Mouse (Mus musculus) gonadal fat pad, adult 2 months (tissue): ENCODE results near the gene Cd248. TPM values are rescaled to one million over a fixed set of nuclear protein-coding genes. Genes with fewer than 3 reads are reported as not detected.
A peak's percentile ranks its signal among the peaks of the same experiment; 100 is the strongest.
"Not testable (repeated sequence)": the region's sequence is repeated elsewhere in the genome, so short reads cannot be mapped to it uniquely, and the experiment has no call there.

Source experiments
- DNase-seq: peaks from one replicate; pipeline ENCODE4 v3.0.0-alpha.2; 2012; ENCODE audit warnings: low read depth
- polyA plus RNA-seq: library from polyadenylated mRNA; depleted of rRNA; stranded (reverse); fragments of >200 nt; gene quantifications from 2 replicates; pipeline ENCODE4 v1.2.3, GENCODE M21; 2012

The Cd248 gene
- polyA plus RNA-seq, 1 experiment: 27.7 TPM

- DNase-seq: no peak
Measured at GRCm38 (mm10) chr19:5073518-5073917, 5.6 kb downstream of the Cd248 start.

- no peak for DNase-seq
Measured at GRCm38 (mm10) chr19:5079279-5079678, 11.4 kb downstream of the Cd248 start.

- DNase-seq: no peak
Measured at GRCm38 (mm10) chr19:5082005-5082404, 14.1 kb downstream of the Cd248 start.

DNA sequence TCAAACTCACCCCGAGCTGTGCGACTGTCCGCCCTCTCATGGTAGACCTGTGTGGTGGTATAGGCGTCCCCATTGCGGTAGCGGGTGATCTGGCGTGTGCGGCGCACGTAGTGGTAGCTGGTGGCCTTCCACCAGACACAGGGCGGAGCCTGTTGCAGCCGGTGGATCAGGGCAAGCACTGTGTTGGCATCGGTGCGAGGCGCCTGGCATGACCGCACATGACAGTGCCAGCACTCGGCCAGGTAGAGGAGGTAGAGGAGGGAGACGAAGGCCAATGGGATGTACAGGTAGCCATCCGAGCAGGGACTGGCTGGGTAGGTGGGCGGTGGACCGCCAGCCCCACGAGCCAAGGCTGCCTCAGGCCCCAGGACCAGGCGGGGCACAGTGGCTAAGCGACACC is 14.7 kb downstream of the Cd248 start:
- no peak for DNase-seq

DNA sequence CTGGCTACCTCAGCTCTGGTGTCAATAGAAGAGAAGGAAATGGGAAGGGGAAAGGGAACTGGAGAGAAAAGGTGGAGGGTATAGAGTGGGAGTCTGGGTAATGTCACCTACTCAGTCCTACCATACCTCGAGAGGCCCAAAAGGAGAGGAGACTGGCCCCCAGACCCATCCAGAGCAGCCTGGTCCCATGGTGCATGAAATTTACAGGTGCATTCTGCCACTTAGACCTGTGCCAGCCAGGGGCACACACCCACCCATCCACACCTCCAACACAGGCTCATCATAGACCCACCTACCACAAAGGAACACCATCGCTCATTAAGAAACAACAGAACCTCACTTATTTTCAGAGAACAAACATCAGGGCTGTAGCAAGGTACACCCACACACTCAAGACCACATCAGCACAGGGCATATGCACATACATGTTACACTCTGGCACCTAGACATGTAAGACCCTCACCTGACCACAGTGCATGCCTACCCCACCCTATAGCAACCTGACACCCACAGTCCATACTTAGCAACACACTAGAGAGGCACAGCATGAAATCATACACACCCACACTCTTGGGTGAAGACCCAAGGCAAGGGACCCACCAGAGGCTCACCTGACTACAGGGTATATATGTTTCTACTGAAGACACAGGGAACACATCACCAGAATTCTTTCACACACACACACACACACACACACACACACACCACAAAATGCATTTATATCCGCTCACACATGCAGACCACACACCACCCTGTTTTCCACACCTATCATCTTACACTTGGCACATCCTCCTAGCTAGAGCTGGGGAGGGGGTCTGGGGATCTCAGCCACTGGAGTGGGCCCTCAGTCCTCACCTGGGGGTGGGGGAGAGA is 16.3 kb downstream of the Cd248 start:
- no peak for DNase-seq

DNA sequence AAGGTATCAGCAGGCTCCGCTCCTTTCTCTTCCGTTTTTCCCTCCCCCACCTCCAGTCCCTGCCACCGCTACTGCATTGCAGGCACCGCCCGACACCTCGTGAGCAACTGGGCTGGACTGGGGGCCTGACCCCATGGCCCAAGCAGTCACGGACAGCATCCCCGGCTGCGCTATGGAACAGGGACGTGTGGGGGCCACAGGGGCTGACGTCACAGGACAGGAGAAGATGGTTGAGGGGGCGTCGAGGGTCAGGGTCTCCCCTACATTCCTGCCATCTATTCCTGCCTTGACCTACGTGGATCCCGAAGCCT is 16.9 kb downstream of the Cd248 start:
- no peak for DNase-seq

DNA sequence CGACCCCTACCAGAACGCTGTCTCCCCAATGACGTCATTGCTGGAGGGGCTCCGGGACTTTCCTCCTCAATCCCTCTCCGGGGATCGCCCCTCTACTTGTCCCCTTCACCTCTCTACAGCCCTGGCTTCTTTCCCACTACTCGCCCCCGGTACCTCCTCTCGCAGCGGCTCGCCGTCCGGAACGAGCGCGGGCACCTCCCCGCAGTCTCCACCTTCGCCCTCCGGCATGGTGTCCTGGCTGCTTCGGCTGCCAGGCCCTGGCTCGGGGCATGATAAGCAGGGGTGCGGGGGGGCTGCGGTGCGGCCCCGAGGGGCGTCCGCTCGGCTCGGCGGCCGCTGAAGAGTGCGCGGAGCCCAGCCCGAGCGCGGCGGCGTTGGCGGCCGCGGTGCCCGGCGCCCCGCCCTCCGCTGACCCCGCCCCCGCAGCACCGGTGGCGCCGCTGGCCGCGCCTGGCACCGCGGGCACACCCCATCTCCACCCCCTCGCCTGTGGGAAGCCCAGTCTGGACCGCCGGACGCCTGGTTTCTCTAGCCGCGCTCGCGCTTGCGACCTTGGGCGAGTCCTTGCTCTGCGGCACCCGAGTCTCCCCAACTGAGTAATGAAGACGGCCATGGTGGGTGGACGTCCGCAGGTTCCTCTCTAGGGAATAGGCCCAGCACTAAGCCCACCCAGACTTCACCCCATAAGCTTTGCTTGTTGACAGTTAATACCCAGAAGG is 17.4 kb downstream of the Cd248 start, which contains the start of gene Tmem151a:
Tmem151a (minus strand) TSS at position 387 of the 719 bp plus-strand sequence.
- DNase-seq: no peak

DNA sequence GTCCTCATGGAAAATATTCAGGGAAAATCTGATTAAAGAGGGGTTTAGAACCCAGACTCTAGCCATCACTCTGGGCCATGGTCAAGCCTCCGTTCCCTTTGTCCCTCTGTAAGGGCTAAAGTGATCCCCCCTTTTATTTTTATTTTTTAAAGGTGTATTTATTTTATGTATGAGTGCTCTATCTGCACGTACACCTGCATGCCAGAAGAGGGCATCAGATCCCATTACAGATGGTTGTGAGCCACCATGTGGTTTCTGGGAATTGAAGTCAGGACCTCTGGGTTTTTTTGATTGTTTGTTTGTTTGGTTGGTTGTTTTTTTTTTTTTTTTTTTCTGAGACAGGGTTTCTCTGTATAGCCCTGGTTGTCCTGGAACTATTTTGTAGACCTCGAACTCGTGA is 18.7 kb downstream of the Cd248 start:
- not testable (repeated sequence) for DNase-seq

GRCm38 (mm10) chr19:5087884-5088728 is 20.2 kb downstream of the Cd248 start, which contains the start of gene Yif1a:
TSS of gene Yif1a (plus strand) at chr19:5088538.
- DNase-seq: peak; percentile 96

DNA sequence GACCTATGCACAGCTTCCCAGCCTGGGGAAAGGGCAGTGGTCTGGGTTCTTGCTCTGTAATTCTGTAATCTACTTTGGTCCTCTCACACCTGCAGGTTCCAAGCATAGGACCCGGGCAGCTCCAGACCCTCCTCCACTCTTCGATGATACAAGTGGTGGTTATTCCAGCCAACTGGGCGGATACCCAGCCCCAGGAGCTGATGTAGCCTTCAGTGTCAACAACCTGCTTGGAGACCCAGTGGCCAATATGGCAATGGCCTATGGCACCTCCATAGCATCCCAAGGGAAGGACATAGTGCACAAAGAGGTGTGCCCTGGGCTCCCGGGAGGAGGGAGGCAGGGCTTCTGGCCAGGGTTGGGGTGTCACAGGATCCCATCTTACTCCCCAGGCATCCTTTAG is 21.4 kb downstream of the Cd248 start:
- no peak for DNase-seq

DNA sequence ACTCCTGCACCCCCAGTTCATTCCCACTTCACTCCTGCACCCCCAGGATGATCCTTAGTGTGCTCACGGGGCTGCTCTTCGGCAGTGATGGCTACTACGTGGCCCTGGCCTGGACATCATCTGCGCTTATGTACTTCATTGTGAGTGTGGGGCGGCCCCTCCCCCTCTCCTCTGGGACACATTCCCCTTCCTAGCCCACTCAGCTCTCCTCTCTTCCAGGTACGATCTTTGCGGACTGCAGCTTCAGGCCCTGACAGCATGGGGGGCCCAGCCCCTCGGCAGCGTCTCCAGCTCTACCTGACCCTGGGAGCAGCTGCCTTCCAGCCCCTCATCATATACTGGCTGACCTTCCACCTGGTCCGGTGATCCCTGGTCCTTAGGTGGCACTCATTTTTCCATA is 24.2 kb downstream of the Cd248 start:
- no peak for DNase-seq

DNA sequence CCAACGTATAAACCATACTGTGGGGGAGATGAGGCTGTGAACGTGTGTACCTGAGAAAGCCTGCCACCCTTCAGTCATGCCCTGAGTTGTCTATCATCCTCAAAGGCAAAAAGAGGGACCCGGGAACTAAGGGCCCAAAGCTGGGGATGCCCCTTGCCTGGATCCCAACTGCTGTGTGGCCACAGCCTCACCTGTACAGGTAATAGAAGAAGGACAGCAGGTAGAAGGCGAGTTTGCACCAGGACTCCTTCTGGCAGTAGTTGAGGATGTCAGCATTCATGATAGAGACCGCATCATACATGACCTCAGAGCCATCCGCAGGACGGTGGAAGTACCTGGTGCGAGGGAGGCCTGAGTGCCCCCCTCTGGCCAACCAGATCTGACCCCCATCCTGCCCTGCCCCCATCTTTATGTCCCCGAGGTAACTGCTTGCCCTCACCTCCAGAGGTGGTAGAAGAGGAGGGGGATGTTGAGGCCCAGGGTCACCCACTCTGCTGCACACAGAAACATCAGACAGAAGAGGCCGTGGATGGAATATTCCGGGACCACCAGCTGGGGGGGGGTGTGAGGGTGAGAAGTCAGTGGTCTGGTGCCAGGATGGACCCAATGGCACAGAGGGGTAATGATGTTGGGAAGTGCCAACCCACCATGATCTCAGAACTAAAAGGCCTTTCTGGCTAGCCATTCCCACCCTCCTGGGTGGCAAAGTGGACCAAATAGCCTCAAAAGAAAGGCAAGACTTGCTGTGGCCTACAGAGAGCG is 25.8 kb downstream of the Cd248 start:
- DNase-seq: no peak

- DNase-seq: no peak
Measured at GRCm38 (mm10) chr19:5094243-5094632, 26.4 kb downstream of the Cd248 start.

- no peak for DNase-seq
Measured at GRCm38 (mm10) chr19:5094746-5095417, 27.0 kb downstream of the Cd248 start.

DNA sequence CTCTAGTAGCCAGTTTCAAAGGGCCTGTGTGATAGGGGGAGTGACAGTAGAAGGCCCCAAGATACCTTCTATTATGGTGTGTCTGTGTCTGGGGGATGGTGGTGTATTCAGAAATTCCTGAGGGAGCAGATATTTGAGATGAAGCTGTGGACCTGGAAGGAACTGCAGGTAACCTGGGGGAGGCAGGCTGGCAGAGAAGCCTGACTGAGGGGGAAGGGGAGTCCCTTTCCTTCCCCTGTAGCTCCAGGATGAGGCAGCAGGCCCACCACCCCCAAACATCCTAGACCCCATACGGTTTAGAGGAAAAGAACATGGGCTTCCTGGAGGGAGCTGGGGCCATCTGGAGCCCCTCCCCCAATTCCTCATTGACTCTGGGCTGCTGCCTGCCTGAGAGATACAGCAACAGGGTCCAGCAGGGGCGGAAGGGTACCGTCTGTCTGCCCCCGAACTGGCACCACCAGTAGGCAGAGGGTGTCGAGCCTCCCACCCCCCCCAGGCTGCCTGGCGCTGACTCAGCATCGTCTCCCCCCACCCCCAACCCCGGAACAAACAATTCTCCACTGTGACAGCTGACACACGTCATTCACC is 28.1 kb downstream of the Cd248 start:
- DNase-seq: no peak

DNA sequence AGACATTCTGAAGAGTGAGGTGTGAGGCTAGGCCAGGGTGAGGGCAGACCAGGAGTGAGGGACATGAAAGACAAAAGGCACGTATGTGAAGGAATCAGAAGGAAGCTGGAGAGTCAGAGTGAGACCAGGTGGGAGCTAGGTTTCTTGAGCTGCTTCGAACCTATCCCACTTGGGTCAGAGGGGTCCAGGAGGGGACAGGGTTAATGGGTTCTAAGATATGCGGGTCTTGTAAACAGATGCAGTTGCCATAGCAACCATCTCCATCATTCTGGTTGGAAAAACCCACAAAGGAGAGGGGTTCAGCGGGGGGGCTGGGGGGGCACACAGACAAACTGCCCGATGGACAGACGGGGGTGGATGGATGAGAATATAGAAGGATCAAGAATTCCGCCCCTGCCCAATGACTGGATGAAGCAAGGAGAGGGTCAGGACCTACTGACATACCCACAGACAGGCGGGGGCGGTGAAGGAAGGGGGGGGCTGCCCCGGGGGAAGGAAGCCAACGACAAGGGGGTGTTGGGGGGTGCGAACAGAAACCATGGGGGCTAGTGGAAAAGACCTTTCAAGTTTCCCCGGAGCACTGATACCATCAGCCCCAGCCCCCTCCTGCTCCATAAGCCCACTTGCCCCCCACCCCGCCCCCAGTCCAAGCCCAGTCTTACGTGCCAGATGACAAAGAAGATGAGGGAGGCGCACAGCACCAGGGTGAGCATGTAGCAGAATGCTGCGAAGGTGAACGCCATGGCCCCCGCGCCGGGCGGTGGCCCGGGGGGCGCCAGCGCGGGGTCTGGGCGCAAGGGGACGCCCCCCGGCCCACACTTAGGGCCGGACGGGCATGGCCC is 29.9 kb downstream of the Cd248 start:
- no peak for DNase-seq

DNA sequence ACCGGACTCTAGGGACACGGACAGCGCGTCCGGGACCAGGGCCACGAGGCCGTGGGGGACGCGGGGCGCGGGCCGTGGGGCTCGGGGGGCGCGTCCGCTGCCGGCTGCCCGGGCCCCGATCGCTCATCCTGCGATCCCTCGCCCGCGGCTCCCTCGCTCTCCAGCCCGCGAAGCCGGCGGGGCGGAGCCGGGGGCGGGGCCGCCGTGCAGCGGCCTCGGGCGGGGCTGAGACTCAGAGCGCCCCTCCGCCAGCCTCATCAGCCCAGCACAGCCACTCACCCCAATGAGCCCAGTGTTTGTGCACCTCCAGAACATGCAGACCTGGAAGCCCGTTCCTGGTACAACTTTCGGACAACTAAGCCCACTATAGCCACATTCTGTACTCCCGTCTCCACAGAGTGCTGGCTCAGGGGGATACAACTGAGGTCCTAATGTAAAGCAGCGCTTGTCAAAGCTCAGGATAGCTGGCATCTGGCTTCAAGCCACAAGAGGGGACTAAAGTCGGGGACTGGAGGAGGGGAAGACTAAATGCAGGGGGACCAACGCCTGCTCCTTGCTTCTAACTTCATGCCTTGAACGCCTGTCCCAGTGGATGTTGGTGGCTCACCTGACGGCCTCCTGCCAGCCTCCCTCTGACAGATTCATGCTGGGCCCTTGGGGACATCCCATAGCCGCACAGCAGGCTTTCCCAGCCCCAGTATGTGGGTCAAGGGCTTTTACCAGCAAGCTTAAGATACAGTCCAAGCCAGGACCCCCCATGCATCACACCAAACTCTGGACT is 30.7 kb downstream of the Cd248 start, which contains the start of gene Cnih2:
Cnih2 (minus strand) TSS at position 159 of the 781 bp plus-strand sequence.
- no peak for DNase-seq

DNA sequence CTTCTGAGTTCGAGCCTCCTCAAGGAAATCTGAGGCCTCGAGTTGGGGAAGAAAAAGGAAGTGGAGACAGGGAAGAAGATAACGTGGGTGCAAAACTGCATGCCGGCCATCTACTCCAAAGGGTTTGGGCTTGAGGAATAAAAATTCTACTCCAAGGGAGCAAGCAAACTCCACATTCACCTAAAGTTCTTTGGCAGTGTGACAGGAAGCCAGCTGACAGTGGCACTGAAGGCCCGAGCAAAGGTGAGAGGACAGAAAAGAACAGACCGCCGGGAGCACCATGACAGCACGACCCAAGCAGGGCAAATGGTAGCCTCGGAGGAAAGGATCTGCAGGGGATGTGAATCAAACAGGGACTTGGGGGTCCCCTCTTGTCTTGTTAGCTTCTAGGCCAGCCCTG is 38.2 kb downstream of the Cd248 start:
- DNase-seq: no peak

GRCm38 (mm10) chr19:5106731-5107191 is 38.9 kb downstream of the Cd248 start, which contains the start of gene Rab1b:
TSS of gene Rab1b (minus strand) at chr19:5107072.
- DNase-seq: peak; percentile 75
